Mouse (Mus musculus) T-cell, adult 2 months (primary cell): Measurements from ENCODE around the gene Zzef1.

Source experiments
- DNase-seq: peaks from one replicate; pipeline ENCODE4 v3.0.0; 2022; ENCODE audit warnings: low spot score

Gene Zzef1

DNA sequence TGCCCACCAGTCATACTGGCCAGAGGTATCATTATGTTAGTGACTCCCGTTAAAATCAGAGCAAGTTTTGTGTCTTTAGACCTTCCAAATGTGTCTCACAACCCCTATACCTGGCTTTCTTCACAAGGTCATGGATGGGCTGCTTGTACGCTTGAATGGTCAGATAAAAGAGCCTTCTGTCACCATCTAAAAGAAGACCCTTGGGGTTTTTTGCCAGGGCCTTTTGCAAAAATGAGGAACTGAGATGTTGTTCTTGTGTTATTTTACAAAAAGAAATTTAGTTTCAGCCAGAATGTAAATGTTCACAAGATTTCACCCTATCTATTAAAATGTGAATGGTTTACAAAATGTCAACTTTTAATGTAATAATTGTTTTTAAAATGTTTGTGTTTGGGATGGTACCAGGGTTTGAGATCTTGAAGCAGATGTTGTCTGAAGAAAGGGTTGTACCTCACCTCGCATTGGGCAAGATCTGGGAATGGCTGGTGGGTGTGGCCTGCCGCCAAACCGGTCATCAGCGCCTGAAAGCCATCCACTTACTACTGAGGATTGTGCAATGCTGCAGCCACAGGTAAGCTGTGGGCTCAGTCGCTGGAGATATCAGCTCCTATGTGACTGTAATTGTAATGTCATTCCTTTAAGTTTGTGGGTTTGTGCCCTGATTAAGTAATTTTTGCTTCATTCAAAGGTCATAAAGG is 121.4 kb downstream of the Zzef1 start:
- DNase-seq = no peak

DNA sequence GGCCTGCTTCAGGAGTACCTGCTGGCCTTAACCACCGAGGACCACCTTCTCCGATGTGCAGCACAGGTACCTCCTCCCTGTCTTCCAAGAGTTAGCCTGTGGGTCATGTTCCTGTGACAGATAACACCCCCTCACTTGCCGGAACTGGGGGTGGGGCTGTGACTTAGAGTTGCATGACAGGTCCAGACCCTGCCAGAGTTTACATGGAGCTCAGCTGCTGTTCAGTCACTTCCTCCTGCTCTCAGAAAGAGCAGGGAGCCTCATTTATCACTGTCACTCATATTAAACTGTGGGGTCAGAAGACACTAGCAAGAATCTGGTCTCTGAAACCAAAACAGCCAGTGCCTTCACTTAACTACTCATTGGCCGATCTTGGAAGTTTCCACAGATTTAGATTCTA is 127.1 kb downstream of the Zzef1 start:
- DNase-seq = no peak

DNA sequence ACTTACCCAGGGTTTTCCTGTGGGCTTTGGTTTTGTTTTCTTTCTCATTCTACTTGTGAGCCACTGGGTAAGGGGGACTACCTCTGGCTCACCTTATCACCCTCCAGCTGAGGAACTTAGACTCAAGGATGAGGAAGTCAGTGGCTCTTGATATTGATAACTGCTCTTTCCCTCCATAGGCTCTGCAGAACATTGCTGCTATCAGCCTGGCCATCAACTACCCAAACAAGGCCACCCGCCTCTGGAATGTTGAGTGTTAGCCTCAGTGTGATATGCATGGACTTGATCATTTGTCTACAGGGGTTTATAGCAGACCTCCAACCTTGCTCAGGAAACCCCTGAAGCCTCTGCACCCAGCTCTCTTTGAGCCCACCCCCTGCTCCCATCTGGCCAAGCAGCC is 128.4 kb downstream of the Zzef1 start:
- no peak for DNase-seq

DNA sequence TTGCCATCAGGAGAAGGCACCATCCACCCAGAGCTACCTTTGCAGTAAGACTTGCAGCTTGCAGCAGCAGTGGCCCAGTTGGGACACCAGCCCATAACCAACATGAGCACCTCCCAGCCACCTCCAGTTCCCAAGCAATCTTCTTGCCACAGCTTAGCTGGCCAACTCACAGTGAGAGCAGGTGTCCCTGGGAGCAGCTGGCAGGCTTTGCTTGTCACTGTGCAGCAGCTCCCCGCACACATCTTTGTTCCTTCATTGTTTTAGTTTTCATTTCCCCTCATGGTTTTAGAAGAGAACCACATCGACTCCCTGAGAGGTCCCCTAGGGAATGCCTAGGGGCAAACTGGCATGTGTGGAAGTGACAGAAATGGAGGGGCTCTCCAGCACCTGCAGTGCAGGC is 129.0 kb downstream of the Zzef1 start:
- no peak for DNase-seq

DNA sequence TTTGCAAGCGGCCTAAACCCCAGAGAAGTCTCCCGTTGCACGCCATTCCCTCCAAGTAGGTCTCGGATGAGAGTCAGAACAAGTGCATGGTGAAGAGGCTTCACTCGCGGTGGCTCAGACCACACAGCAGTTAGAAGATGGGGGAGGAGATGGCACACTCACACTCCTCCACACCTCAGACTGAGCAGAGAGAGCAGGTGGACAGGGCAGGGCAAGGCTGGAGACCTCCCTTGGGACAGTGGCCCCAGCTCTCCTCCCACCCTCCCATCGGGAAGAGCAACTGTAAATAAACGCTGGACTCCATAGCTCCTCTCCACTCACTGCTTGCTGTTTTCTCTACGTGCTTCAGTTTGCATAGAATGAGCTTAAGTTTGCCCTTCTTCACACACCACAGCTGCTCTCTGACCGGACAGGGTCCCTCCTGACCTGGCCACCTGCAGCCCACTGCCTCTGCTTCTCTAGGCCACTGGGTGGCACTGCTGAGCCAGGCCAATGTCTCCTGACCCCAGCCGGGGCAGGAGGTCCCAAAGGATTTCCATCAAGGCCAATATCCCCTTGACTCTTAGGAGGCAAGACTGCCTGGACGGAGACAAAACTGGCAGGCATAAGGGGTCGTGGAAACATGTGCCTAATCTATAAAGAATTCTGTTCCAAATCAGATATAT is 130.3 kb downstream of the Zzef1 start:
- peak; percentile 38 for DNase-seq

DNA sequence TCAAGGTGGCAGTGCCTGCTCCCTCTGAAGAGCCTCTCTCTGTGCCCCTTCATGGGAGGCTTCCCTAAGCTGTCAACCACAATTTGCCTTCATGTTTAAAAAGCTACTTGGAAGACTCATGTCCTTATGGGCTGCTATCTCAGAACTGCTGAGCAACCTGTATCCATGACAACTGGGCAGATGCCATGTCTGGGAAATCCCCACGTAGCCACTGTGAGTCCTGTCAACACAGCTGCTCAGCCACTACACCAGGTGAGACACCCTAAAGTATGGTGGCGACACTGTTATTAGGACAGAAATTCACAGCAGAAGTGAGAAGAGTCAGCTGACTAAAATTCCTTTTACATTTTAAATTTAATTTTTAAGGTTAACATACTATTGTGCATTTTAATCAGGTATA is 132.5 kb downstream of the Zzef1 start:
- DNase-seq = no peak

DNA sequence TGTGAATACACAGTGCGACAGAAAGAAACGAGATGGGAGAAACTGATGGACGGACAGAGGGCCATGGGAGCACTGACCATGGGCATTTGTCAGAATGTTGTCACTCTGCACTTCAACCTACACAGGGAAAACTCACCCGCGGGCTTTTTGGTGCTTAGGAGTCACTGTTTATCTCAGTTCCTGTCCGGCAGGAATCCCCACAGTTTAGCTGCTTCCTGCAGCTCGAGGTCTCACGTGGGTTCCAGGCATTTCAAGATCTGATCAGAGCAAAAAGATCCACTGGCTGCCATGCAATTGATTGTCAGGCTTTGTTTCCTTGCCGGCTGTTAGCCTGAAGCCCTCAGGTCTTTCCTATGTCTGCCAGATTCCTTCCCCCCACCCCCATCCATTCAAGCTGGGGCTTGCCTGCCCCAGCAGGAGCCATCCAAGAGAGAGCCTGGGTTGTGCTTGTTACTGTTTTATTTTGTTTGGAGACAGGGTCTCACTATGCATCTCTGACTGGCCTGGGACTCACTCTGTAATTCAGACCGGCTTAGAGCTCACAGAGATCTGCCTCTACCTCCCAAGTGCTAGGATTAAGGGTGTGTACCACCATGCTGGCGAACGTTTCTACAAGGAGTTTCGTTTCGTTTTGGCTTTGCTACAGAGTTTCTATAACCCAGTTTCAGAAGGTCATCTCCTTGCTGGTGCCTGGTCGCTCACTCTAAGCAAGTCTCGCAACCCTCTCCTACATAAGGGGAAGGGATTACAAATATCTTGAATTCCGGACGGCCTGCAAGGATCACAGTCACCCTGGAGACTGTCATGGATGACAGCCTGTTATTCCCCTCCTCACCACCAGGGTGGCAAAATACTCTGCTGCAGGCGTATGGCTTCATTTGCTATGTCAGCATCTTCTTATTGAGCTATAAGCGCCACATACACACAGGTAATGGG is 144.4 kb downstream of the Zzef1 start:
- DNase-seq = peak; percentile 35

DNA sequence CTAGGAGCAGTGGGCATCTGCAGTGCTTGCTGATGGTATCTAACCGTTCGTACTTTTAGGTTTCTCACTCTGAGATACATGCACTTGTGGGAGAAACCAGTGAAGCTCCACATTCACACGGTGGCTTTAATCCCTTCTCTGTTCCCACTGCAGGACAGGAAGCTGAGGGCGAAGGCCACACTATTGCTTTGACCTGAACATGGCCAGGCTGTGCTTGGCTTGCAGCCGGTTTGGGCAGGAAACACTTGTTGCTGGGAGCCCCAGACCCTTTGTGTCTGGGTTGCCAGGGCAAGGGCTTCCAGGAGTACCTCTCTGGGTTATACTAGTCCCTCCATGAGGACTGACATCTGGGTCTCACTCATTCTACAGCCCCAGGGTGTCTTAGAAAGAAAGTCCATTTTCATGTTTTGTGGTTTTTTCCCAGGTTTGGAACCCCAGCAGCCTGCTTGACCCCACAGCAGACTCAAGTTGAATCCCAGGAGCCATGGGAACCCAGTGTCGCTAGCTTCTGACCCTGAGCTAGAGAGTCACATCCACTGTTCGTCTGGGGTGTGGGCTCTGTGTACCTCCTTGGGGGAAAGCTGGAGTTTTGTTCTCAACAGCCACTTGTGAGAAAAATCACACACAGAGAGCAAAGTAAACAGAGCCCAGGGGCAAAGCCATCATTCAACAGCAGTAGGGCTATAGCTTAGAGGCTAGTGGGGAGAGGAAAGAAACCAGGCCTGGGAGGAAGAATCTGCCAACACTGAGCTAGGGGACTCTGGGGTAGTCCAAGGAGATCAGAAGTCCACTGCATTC is 149.2 kb downstream of the Zzef1 start:
- DNase-seq = no peak

DNA sequence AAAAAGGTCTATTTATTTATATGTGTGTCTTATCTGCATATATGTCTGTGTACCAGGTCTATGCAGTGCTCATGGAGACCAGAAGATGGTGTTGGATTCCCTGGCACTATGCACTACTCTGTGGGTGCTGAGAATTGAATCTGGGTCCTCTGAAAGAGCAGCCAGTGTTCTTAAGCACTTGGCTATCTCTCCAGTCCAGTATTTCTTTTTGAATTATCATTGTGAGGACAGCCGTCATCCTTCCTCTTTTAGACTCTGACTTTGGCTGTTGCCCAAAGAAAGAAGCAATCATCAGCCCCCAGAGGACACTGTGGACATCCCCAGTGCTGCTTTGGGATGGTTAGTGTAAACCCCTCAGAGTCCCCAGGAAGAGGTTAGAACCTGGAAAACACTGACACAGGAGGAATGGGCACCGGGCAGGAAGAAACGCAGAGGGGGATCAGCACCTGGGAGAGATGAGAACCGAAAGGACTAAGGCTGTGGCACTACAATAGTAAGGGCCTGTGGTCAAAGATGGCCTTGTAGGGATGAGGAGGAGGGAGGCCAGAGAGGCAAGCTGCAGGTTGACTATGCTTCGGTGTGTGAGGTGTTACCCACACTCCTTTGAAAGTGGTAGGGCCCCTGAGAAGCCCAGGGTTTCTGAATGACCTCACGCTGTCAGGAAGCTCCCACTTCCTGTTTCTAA is 150.0 kb downstream of the Zzef1 start:
- peak; percentile 21 for DNase-seq

DNA sequence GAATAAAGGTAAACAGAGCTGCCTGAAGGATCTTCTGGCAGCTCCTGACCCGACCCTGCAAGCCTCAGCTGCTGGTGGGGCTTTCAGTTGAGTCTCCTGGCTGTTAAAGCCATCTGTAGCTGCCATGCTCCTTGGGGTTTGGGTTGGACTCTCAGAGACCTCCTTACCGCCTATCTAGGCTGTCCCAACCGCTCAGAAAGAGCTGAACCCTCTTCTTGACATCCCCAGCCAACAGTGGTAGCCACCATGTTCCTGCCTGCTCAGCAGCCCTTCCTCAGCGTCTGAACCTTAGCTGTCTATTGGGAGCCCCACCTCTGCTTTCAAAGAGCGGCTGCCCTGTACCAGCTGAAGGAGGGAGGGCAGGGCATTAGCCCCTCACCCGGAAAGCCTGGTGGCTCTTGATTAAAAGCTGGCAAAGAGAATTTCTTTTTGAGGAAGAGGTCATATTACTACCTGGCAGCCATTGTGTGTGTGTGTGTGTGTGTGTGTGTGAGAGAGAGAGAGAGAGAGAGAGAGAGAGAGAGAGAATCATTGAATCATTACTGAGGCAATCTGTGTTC is 150.6 kb downstream of the Zzef1 start:
- no peak for DNase-seq

DNA sequence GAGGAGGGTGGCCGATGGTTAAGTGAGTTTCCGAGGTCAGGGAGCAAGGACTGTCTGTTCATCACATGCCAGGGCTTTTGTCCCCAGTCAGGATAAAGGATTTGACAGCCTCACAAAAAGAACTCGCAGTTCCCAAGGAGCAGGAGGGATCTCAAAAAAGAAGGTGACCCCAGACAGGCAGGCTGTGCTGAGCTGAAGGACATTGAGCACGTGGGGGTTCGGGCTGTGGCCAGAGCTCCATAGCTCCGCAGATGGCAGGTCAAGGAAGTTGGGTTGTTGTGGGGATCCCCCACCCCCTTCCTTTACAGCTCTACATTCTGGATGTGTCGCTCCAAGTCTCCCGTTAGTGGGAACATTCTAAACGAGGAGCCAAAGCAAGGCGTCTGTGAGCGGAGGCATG is 151.8 kb downstream of the Zzef1 start:
- no peak for DNase-seq

DNA sequence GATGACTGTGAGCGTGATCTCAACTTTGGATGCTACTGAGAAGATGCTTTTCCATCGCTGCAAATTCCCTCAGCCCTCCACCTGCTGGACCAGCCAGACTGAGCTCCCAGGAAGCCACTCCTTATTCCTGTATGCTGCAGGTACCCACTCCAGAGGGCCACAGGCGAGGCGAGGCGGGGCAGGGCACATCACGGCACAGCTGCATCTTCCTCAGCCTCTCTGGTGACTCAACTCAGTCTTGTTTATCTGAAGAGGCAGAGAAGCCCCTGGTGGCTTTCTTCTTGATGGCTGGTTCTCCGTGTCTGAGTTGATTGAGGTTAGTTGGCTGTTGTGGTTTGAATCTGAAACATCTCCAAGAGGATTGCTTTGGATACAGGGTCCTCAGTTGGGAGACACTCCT is 152.2 kb downstream of the Zzef1 start:
- DNase-seq = no peak

DNA sequence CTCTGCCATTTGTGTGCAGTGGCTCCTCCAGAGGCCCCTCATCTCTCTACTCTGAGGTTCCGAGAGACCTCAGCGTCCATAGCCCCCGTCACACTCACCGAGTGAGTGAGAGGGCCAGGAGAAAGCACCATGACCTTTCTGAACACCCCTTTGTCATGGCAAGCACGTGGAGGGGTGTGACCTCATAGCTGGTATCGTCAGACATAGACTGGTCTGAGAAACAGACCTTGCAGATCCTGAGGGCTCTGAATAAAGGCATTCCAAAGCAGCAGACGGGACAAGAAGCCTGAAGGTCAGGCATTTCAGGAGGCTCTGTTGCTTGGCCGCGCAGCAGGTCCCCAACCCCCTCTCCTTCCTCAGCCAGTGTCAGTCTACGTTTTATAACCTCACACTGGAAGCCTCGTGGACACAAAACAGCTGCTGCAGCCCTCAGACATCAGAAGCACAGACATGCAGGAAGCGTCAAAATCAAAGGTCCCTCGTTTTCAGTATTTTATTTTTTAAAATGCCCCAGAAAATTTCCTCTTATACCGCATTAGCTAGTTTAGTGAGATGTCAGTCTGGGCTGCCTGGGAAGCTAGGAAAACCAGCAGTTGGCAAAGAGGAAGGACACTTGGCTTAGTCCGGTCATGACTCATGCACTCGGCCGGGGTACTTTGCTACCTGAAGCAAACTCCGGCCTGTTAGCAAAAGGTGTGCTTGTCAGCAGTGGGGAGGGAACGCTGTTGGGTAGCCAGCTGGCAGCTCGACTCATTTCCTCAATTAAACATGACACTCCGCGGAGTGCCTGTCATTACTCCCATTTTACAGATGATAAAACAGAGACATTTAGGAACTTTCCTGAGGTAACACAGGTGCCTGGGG is 155.3 kb downstream of the Zzef1 start:
- no peak for DNase-seq

DNA sequence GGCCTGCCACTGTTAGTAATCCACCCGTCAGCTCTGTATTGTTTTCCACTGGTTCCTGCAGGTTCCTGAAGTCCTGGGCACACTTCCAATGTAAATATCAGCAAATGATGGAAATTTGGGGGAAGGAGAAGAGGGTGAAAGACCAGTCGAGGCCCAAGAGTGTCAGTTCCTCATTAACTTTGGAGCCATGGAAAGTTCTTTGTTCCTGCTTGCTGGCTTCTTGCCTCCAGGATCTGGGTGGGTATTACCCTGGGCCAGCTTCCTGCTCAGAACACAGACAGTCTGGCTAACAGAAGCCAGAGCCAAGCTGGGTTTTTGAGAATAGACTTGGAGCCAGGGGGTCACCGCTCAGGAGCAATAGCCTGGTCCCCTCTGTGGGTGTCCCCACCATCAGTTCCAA is 156.2 kb downstream of the Zzef1 start:
- DNase-seq = no peak

DNA sequence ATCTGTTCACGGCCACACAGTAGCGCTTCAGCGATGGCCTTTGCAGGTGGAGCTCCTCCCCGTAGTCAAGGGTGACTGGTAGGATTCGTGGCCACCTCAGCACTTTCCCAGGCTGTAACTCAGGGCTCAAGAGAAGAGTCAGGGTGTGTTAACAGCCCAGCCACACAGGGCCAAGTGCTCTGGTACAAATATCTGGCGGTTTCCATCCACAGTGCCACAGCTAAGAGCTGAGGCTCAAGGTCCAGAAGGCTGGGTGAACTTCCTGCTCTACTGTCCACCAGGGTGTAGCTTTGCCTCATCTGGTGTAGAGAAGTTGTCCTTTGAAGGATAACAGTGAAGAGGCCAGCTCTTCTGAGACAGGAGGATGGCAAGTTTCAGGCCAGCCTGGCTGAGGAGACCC is 156.7 kb downstream of the Zzef1 start:
- DNase-seq = no peak

DNA sequence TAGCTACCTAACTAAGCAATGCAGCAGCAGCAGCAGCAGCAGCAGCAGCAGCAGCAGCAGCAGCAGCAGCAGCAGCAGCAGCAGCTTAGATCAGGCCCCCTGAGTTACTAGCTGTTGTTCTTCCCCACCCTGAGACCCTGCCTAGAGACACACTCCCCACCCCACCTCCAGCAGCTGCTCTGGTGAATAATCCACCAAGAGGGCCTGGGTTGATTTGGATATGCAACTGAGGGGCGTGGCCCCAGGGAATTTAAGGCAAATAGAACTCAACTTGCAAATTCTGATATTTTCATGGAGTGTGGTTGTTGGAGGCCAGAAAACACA is 157.1 kb downstream of the Zzef1 start:
- no peak for DNase-seq

DNA sequence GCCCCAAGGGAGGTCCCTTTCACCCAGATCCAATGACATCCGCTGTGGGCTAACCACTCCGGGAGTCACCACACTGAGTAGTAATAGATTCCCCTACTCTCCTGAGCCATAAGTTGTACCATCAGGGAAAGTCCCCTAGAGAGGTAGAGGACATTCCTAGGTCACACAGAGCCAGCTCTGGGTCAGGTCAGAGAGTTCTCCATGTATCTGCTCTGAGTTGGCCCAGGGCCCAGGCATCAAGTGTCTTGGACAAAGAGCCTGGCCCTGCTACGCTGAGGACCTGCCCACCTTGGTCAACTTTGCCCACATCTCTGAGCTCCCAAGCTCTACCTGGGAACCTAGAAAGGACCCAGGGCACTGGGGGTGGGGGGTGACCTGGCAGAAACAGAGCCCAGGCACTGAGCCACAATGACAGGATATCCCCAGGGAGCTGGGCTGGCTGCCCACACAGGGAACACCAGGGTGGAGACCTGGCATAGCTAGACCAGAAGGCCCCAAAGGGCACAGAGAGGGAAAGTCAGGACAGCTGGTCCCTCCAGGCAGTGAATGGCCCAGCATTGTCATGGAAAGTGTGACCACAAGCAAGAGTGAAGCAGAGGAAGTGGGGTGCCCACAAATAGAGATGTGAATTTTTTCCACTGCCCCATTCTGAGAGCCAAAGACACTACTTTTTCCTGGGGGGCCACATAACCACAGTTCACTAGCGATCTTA is 157.6 kb downstream of the Zzef1 start:
- DNase-seq = no peak

DNA sequence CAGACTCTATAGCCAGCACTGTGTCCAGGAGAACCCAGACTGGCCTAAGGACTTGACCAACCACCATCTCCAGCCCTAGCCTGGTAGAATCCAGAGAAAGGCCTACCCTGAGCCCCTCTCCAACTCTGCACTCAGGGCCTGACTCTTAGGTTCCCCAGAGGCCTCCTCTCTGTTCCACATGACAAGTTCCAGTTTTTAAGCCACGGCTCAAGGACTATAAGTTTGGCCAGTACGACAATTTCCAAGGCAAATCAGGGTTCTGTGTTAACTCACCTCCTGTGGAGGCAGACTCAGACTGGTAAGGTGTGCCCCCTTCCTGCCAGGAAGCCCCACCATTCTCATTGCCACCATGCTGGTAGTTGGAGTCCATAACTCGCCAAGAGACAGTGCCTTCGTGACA is 158.2 kb downstream of the Zzef1 start:
- no peak for DNase-seq

DNA sequence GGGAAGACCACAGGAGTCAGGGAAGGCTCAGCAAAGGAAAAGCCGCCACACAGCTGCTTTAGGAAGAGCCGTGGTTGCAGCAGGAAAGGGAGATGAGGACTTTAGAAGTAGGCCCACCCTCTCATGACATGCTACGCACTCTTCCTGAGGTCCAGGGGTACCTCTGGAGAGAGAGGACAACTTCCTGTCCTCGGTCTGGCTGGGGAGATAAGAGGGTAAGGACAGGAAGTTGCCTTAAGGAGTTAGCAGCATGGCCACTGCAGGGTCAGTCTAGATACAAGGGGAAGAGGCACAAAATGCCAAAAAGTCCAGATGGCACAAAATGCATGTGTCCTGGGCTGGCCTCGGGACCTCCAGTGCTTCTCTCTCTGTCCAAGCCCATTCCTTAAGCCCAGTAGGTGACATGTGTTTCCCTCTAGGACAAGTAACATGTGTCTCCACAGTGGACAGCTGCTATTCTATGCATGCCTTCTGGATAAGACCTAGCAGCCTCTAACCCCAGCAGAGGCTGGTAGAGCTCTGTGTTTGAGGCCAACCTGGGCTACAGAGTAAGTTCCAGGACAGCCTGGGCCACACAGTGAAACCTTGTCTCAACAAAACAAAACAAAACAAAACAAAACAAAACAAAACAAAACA is 159.4 kb downstream of the Zzef1 start:
- no peak for DNase-seq
